Mouse (Mus musculus): ENCODE results near the gene Slc9a3r2. TPM values are rescaled to one million over a fixed set of nuclear protein-coding genes. Genes with fewer than 3 reads are reported as not detected.

The Slc9a3r2 gene
- polyA plus RNA-seq, 1 experiment from 2014 or later, result 56.7 TPM

GRCm38 (mm10) chr17:24687599-24687998 lies 37.5 kb upstream of the Slc9a3r2 start:
- Histone ChIP-seq H3K27me3 (replicated peaks; ENCODE audit: control insufficient read depth, insufficient read depth, low read length) (peaks cover 40% of the 10 kb centered on the region), H3K36me3 (ENCODE audit: control insufficient read depth, insufficient read depth, low read length) (peaks cover 9% of the 10 kb centered on the region; the same call in 1 of the 2 replicates), H3K27ac (replicated peaks; ENCODE audit: low read depth, low read length) (no peak overlapping the region), H3K4me1 (ENCODE audit: control insufficient read depth, insufficient read depth, low read length) (peaks cover 9% of the 10 kb centered on the region), H3K4me3 (ENCODE audit: low read depth, low read length) (peak overlapping the region; percentile 32), H3K9ac (ENCODE audit: low read depth, low read length) (peak overlapping the region; percentile 34), H3K4me2 (ENCODE audit: low read depth, low read length) (peak overlapping the region; percentile 54), H3K9me3 (ENCODE audit: control insufficient read depth, low read length) (no peaks in the 10 kb centered on the region)
- WGBS, result 18% methylated on average over 23 of the region's 23 CpGs
- ATAC-seq (ENCODE audit: low read depth), result no peak
- no peak for DNase-seq (ENCODE audit: low spot score)

- no peak for DNase-seq (ENCODE audit: low spot score)
- peak overlapping the region; percentile 54 for H3K4me2 ChIP-seq (ENCODE audit: low read depth, low read length)
Observed at GRCm38 (mm10) chr17:24687146-24687595, 37.0 kb upstream of the Slc9a3r2 start.

GRCm38 (mm10) chr17:24686514-24686913 lies 36.4 kb upstream of the Slc9a3r2 start:
- Histone ChIP-seq H3K27ac (replicated peaks; ENCODE audit: low read depth, low read length) (no peak overlapping the region), H3K9me3 (ENCODE audit: control insufficient read depth, low read length) (no peaks in the 10 kb centered on the region), H3K27me3 (replicated peaks; ENCODE audit: control insufficient read depth, insufficient read depth, low read length) (peaks cover 40% of the 10 kb centered on the region), H3K4me3 (ENCODE audit: low read depth, low read length) (0 out of 2 replicates have a peak overlapping the region, but pooled peaks have one; percentile 5), H3K4me1 (ENCODE audit: control insufficient read depth, insufficient read depth, low read length) (peaks cover 9% of the 10 kb centered on the region), H3K9ac (ENCODE audit: low read depth, low read length) (no peak overlapping the region; the same call in 1 of the 2 replicates), H3K36me3 (ENCODE audit: control insufficient read depth, insufficient read depth, low read length) (peaks cover 13% of the 10 kb centered on the region), H3K4me2 (ENCODE audit: low read depth, low read length) (peak overlapping the region; percentile 15; the same call in 1 of the 2 replicates)
- 21% methylated on average over 15 of the region's 16 CpGs for WGBS
- DNase-seq (ENCODE audit: low spot score), result no peak
- ATAC-seq (ENCODE audit: low read depth), result no peak

More at GRCm38 (mm10) chr17:24687146-24687595, 37.0 kb upstream of the Slc9a3r2 start:
- Histone ChIP-seq H3K36me3 (ENCODE audit: control insufficient read depth, insufficient read depth, low read length) (peaks cover 9% of the 10 kb centered on the region), H3K9me3 (ENCODE audit: control insufficient read depth, low read length) (no peaks in the 10 kb centered on the region), H3K4me1 (ENCODE audit: control insufficient read depth, insufficient read depth, low read length) (peaks cover 9% of the 10 kb centered on the region), H3K4me3 (ENCODE audit: low read depth, low read length) (peak overlapping the region; percentile 32), H3K27me3 (replicated peaks; ENCODE audit: control insufficient read depth, insufficient read depth, low read length) (peaks cover 40% of the 10 kb centered on the region), H3K27ac (replicated peaks; ENCODE audit: low read depth, low read length) (no peak overlapping the region), H3K9ac (ENCODE audit: low read depth, low read length) (peak overlapping the region; percentile 34)
- ATAC-seq (ENCODE audit: low read depth), result peak; percentile 45
- 2% methylated on average over 24 of the region's 25 CpGs for WGBS

GRCm38 (mm10) chr17:24677500-24678080 lies 27.5 kb upstream of the Slc9a3r2 start:
- no peak for ATAC-seq (ENCODE audit: low read depth)
- Histone ChIP-seq H3K9ac (ENCODE audit: low read depth, low read length) (no peak overlapping the region), H3K4me3 (ENCODE audit: low read depth, low read length) (no peak overlapping the region), H3K27me3 (replicated peaks; ENCODE audit: control insufficient read depth, insufficient read depth, low read length) (no peaks in the 10 kb centered on the region), H3K9me3 (ENCODE audit: control insufficient read depth, low read length) (no peaks in the 10 kb centered on the region), H3K27ac (replicated peaks; ENCODE audit: low read depth, low read length) (no peak overlapping the region), H3K36me3 (ENCODE audit: control insufficient read depth, insufficient read depth, low read length) (peaks cover 62% of the 10 kb centered on the region), H3K4me1 (ENCODE audit: control insufficient read depth, insufficient read depth, low read length) (no peaks in the 10 kb centered on the region), H3K4me2 (ENCODE audit: low read depth, low read length) (no peak overlapping the region)
- WGBS, result 91% methylated on average over 24 of the region's 24 CpGs
- no peak for DNase-seq (ENCODE audit: low spot score)

- DNase-seq (ENCODE audit: low spot score), result no peak
- Histone ChIP-seq H3K4me2 (ENCODE audit: low read depth, low read length) (no peak overlapping the region), H3K4me1 (ENCODE audit: control insufficient read depth, insufficient read depth, low read length) (peaks cover 4% of the 10 kb centered on the region; the same call in 1 of the 2 replicates), H3K36me3 (ENCODE audit: control insufficient read depth, insufficient read depth, low read length) (peaks cover 55% of the 10 kb centered on the region), H3K9ac (ENCODE audit: low read depth, low read length) (no peak overlapping the region), H3K27ac (replicated peaks; ENCODE audit: low read depth, low read length) (no peak overlapping the region), H3K4me3 (ENCODE audit: low read depth, low read length) (no peak overlapping the region), H3K9me3 (ENCODE audit: control insufficient read depth, low read length) (no peaks in the 10 kb centered on the region), H3K27me3 (replicated peaks; ENCODE audit: control insufficient read depth, insufficient read depth, low read length) (no peaks in the 10 kb centered on the region)
- 91% methylated on average over 5 of the region's 5 CpGs for WGBS
- no peak for ATAC-seq (ENCODE audit: low read depth)
Observed at GRCm38 (mm10) chr17:24676877-24677276, 26.8 kb upstream of the Slc9a3r2 start.

GRCm38 (mm10) chr17:24676187-24676586 lies 26.1 kb upstream of the Slc9a3r2 start:
- no peak overlapping the region for H3K4me2 ChIP-seq (ENCODE audit: low read depth, low read length)
- H3K36me3 ChIP-seq (ENCODE audit: control insufficient read depth, insufficient read depth, low read length), result peaks cover 48% of the 10 kb centered on the region
- no peak overlapping the region for H3K4me3 ChIP-seq (ENCODE audit: low read depth, low read length)
- H3K9me3 ChIP-seq (ENCODE audit: control insufficient read depth, low read length), result no peaks in the 10 kb centered on the region
- peak; percentile 39; the same call in 1 of the 2 replicates for ATAC-seq (ENCODE audit: low read depth)
- H3K27me3 ChIP-seq (replicated peaks; ENCODE audit: control insufficient read depth, insufficient read depth, low read length), result no peaks in the 10 kb centered on the region
- no peak overlapping the region for H3K27ac ChIP-seq (replicated peaks; ENCODE audit: low read depth, low read length)
- 62% methylated on average over 2 of the region's 2 CpGs for WGBS
- H3K9ac ChIP-seq (ENCODE audit: low read depth, low read length), result no peak overlapping the region
- peaks cover 11% of the 10 kb centered on the region for H3K4me1 ChIP-seq (ENCODE audit: control insufficient read depth, insufficient read depth, low read length)
- DNase-seq (ENCODE audit: low spot score), result peak; percentile 58

GRCm38 (mm10) chr17:24674277-24674676 lies 24.1 kb upstream of the Slc9a3r2 start:
- no peak overlapping the region for H3K9ac ChIP-seq (ENCODE audit: low read depth, low read length)
- peaks cover 16% of the 10 kb centered on the region for H3K4me1 ChIP-seq (ENCODE audit: control insufficient read depth, insufficient read depth, low read length)
- no peaks in the 10 kb centered on the region for H3K9me3 ChIP-seq (ENCODE audit: control insufficient read depth, low read length)
- no peak for DNase-seq (ENCODE audit: low spot score)
- no peak overlapping the region for H3K4me3 ChIP-seq (ENCODE audit: low read depth, low read length)
- H3K27me3 ChIP-seq (replicated peaks; ENCODE audit: control insufficient read depth, insufficient read depth, low read length), result no peaks in the 10 kb centered on the region
- 78% methylated on average over 7 of the region's 7 CpGs for WGBS
- H3K36me3 ChIP-seq (ENCODE audit: control insufficient read depth, insufficient read depth, low read length), result peaks cover 29% of the 10 kb centered on the region
- no peak overlapping the region for H3K27ac ChIP-seq (replicated peaks; ENCODE audit: low read depth, low read length)
- no peak for ATAC-seq (ENCODE audit: low read depth)
- H3K4me2 ChIP-seq (ENCODE audit: low read depth, low read length), result no peak overlapping the region

GRCm38 (mm10) chr17:24672141-24672540 lies 22.0 kb upstream of the Slc9a3r2 start:
- DNase-seq (ENCODE audit: low spot score) (peak; percentile 39), ATAC-seq (ENCODE audit: low read depth) (no peak)
- peaks cover 8% of the 10 kb centered on the region for H3K36me3 ChIP-seq (ENCODE audit: control insufficient read depth, insufficient read depth, low read length)
- no peak overlapping the region for H3K4me3 ChIP-seq (ENCODE audit: low read depth, low read length)
- no peaks in the 10 kb centered on the region for H3K27me3 ChIP-seq (replicated peaks; ENCODE audit: control insufficient read depth, insufficient read depth, low read length)
- peaks cover 21% of the 10 kb centered on the region for H3K4me1 ChIP-seq (ENCODE audit: control insufficient read depth, insufficient read depth, low read length)
- no peaks in the 10 kb centered on the region for H3K9me3 ChIP-seq (ENCODE audit: control insufficient read depth, low read length)
- peak overlapping the region; percentile 98; the same call in 1 of the 2 replicates for H3K9ac ChIP-seq (ENCODE audit: low read depth, low read length)
- 26% methylated on average over 5 of the region's 5 CpGs for WGBS
- no peak overlapping the region for H3K27ac ChIP-seq (replicated peaks; ENCODE audit: low read depth, low read length)
- H3K4me2 ChIP-seq (ENCODE audit: low read depth, low read length), result peak overlapping the region; percentile 24; the same call in 1 of the 2 replicates

GRCm38 (mm10) chr17:24671346-24671745 lies 21.2 kb upstream of the Slc9a3r2 start:
- peak overlapping the region; percentile 98 for H3K9ac ChIP-seq (ENCODE audit: low read depth, low read length)
- 55% methylated on average over 5 of the region's 5 CpGs for WGBS
- peak overlapping the region; percentile 84 for H3K4me2 ChIP-seq (ENCODE audit: low read depth, low read length)
- no peaks in the 10 kb centered on the region for H3K36me3 ChIP-seq (ENCODE audit: control insufficient read depth, insufficient read depth, low read length)
- no peak overlapping the region for H3K4me3 ChIP-seq (ENCODE audit: low read depth, low read length)
- H3K9me3 ChIP-seq (ENCODE audit: control insufficient read depth, low read length), result no peaks in the 10 kb centered on the region
- H3K27me3 ChIP-seq (replicated peaks; ENCODE audit: control insufficient read depth, insufficient read depth, low read length), result no peaks in the 10 kb centered on the region
- ATAC-seq (ENCODE audit: low read depth), result no peak
- DNase-seq (ENCODE audit: low spot score), result no peak
- H3K4me1 ChIP-seq (ENCODE audit: control insufficient read depth, insufficient read depth, low read length), result peaks cover 21% of the 10 kb centered on the region
- H3K27ac ChIP-seq (replicated peaks; ENCODE audit: low read depth, low read length), result no peak overlapping the region

Measured in embryonic facial prominence, embryonic 14.5 days (tissue).